8 mouse cellular contexts compared by ENCODE assay signal in genomic region chr3:96327131-96327530, GRCm38 (mm10). TPM values are rescaled to one million over a fixed set of nuclear protein-coding genes. Genes with fewer than 3 reads are reported as not detected.
DNase-seq lines count a peak whose midpoint lies in the region; ATAC-seq and TF ChIP-seq lines count a peak whose summit lies in the region.

No protein-coding gene starts in this region.

- no peak for DNase-seq in lung, adult 2 months
- DNase-seq in lung, postnatal 14 days, result no peak
- DNase-seq in Patski (ENCODE audit: low read depth, low spot score), result peak; percentile 72
- DNase-seq in forebrain, embryonic 14.5 days (ENCODE audit: low spot score), result peak; percentile 80
- DNase-seq in liver, postnatal 0 days, result no peak
- peak; percentile 51 for DNase-seq in yolk sac, embryonic 10.5 days (ENCODE audit: low spot score)
- no peak for DNase-seq in cerebellum, adult 9-10 months
- no peak for DNase-seq in layer of hippocampus, adult 18-20 months (ENCODE audit: low spot score in 2 of 2)

- H3K27me3 ChIP-seq in Patski, result no peaks in the 10 kb centered on the region
- peaks cover 69% of the 10 kb centered on the region for H3K27me3 ChIP-seq in forebrain, embryonic 14.5 days (replicated peaks; ENCODE audit: control insufficient read depth, insufficient read depth, low read length)
- H3K27me3 ChIP-seq in liver, postnatal 0 days (ENCODE audit: insufficient read depth, low read length), result peaks cover 51% of the 10 kb centered on the region

- no peaks in the 10 kb centered on the region for H3K4me1 ChIP-seq in lung, adult 2 months (ENCODE audit: control insufficient read depth, insufficient read depth, low read length)
- H3K4me1 ChIP-seq in forebrain, embryonic 14.5 days (ENCODE audit: control insufficient read depth, insufficient read depth, low read length), result no peaks in the 10 kb centered on the region
- H3K4me1 ChIP-seq in liver, postnatal 0 days (ENCODE audit: insufficient read depth), result no peaks in the 10 kb centered on the region

- no peak overlapping the region for H3K4me3 ChIP-seq in lung, adult 2 months (replicated peaks; ENCODE audit: extremely low read depth, low read depth, low read length)
- no peak overlapping the region for H3K4me3 ChIP-seq in forebrain, embryonic 14.5 days (ENCODE audit: low read depth, low read length)
- no peak overlapping the region for H3K4me3 ChIP-seq in liver, postnatal 0 days (ENCODE audit: low read depth, low read length)

- no peak for TF ChIP-seq EP300 in liver, postnatal 0 days (IDR thresholded peaks at IDR 0.05; ENCODE audit: low read depth)

- POLR2A ChIA-PET in Patski (lab: Charles Lee), result interaction anchor here (1.1 kb wide), 1 partner anchor 86 kb away, joined by 3 read pairs; no protein-coding TSS in a partner anchor

- in situ Hi-C loops in Patski (cut with MboI; ENCODE audit: low pct_unique_long_range_greater_than_20kb), result loop anchor here (10.0 to 25.0 kb wide), 3 partner anchors 78 to 785 kb away; no protein-coding TSS in a partner anchor

- CTCF ChIA-PET in Patski (lab: Charles Lee), result interaction anchor here (1.2 to 3.6 kb wide), 11 partner anchors 9 to 258 kb away, joined by 3 to 23 read pairs (median 7); no protein-coding TSS in a partner anchor

- no peak for TF ChIP-seq POLR2A in lung, adult 2 months (IDR thresholded peaks at IDR 0.05; ENCODE audit: borderline replicate concordance, extremely low read depth, low read depth, low read length)

- ATAC-seq in Patski, result no peak
- peak; percentile 63; the same call in 1 of the 2 replicates for ATAC-seq in forebrain, embryonic 14.5 days
- ATAC-seq in liver, postnatal 0 days, result no peak

- peak; percentile 52 for TF ChIP-seq CTCF in lung, adult 2 months (IDR thresholded peaks at IDR 0.05; ENCODE audit: insufficient read depth, low read length)
- no peak for TF ChIP-seq CTCF in Patski (IDR thresholded peaks at IDR 0.05)
- peak; percentile 68 for TF ChIP-seq CTCF in liver, postnatal 0 days (IDR thresholded peaks at IDR 0.05; ENCODE audit: low read depth)

- no peaks in the 10 kb centered on the region for H3K9me3 ChIP-seq in forebrain, embryonic 14.5 days (replicated peaks; ENCODE audit: control insufficient read depth, low read length)
- no peaks in the 10 kb centered on the region for H3K9me3 ChIP-seq in liver, postnatal 0 days (ENCODE audit: low read length)

- H3K27ac ChIP-seq in forebrain, embryonic 14.5 days (ENCODE audit: low read depth, low read length), result no peak overlapping the region
- no peak overlapping the region for H3K27ac ChIP-seq in liver, postnatal 0 days (ENCODE audit: low read depth)

- no peaks in the 10 kb centered on the region for H3K36me3 ChIP-seq in forebrain, embryonic 14.5 days (ENCODE audit: control insufficient read depth, insufficient read depth, low read length)
- no peaks in the 10 kb centered on the region for H3K36me3 ChIP-seq in liver, postnatal 0 days (replicated peaks; ENCODE audit: insufficient read depth, low read length)

- H3K9ac ChIP-seq in forebrain, embryonic 14.5 days (ENCODE audit: low read length), result no peak overlapping the region
- no peak overlapping the region for H3K9ac ChIP-seq in liver, postnatal 0 days (replicated peaks)

- WGBS in lung, adult 2 months, result 4% methylated on average over 6 of the region's 6 CpGs
- WGBS in forebrain, embryonic 14.5 days, result under 1% methylated on average over 6 of the region's 6 CpGs
- WGBS in liver, postnatal 0 days (ENCODE audit: insufficient replicate concordance), result 5% methylated on average over 6 of the region's 6 CpGs

- H3K4me2 ChIP-seq in forebrain, embryonic 14.5 days (ENCODE audit: low read length), result no peak overlapping the region; the same call in 1 of the 2 replicates
- peak overlapping the region; percentile 67 for H3K4me2 ChIP-seq in liver, postnatal 0 days (ENCODE audit: low read depth, low read length)

RNA-seq across cellular contexts. Expression of gene Fcgr1, which starts 33.4 kb away (rescaled TPM):
- polyA plus RNA-seq in lung, adult 2 months (2012; rRNA removed), result 2.9 and 3.6 TPM in 2 replicates
- 0.50 TPM for polyA plus RNA-seq in Patski (2021)
- polyA plus RNA-seq in forebrain, embryonic 14.5 days (2014; fragmentation: Nextera tagmentation; extraction: Ambion mirVana), result 1.5 and 1.6 TPM in 2 replicates
- polyA plus RNA-seq in liver, postnatal 0 days (2015; fragmentation: Nextera tagmentation; extraction: Ambion mirVana), result 6.2 and 8.7 TPM in 2 replicates
- 1 to 10 TPM; 1.9 to 3.8 TPM for total RNA-seq in layer of hippocampus, adult 18-20 months (2021)

RNA-seq across cellular contexts. Expression of gene Hist2h2bb, which starts 57.6 kb away (rescaled TPM):
- 1.1 and 1.8 TPM in 2 replicates for polyA plus RNA-seq in lung, adult 2 months (2012; rRNA removed)
- polyA plus RNA-seq in Patski (2021), result 8.0 TPM
- 10.8 and 17.6 TPM in 2 replicates for polyA plus RNA-seq in forebrain, embryonic 14.5 days (2014; fragmentation: Nextera tagmentation; extraction: Ambion mirVana)
- polyA plus RNA-seq in liver, postnatal 0 days (2015; fragmentation: Nextera tagmentation; extraction: Ambion mirVana), result 9.4 and 11.0 TPM in 2 replicates
- 100 to 1,000 TPM; 146 to 147 TPM for total RNA-seq in layer of hippocampus, adult 18-20 months (2021)

RNA-seq across cellular contexts. Expression of gene Hist2h3b, which starts 58.7 kb away (rescaled TPM):
- polyA plus RNA-seq in lung, adult 2 months (2012; rRNA removed), result 33.2 and 40.7 TPM in 2 replicates
- 0.83 TPM for polyA plus RNA-seq in Patski (2021)
- polyA plus RNA-seq in forebrain, embryonic 14.5 days (2014; fragmentation: Nextera tagmentation; extraction: Ambion mirVana), result 42.3 and 52.1 TPM in 2 replicates
- polyA plus RNA-seq in liver, postnatal 0 days (2015; fragmentation: Nextera tagmentation; extraction: Ambion mirVana), result 56.1 and 84.5 TPM in 2 replicates
- 10 to 100 TPM; 35.3 to 37.8 TPM for total RNA-seq in layer of hippocampus, adult 18-20 months (2021)

Comparison
In these comparisons a context has a peak if more than half of its experiments do, and no peak if none do; other contexts are left out.
1. DNase-seq: peak in Patski (single experiment), forebrain, embryonic 14.5 days (single experiment) and yolk sac, embryonic 10.5 days (single experiment); none in lung, adult 2 months (single experiment), lung, postnatal 14 days (single experiment), liver, postnatal 0 days (single experiment), cerebellum, adult 9-10 months (single experiment) and layer of hippocampus, adult 18-20 months (0 of 2).
2. RNA of gene Hist2h3b, which starts 58.7 kb away (polyA plus RNA-seq): 56.1 to 84.5 TPM in liver, postnatal 0 days, 42.3 to 52.1 TPM in forebrain, embryonic 14.5 days and 33.2 to 40.7 TPM in lung, adult 2 months; 0.83 TPM in Patski (single experiment); every median in the first group is over 10 times any median in the second.